Mouse (Mus musculus) activated CD4-positive, CD25-positive, alpha-beta regulatory T cell (primary cell): Measurements from ENCODE around the gene Atp8b2. TPM values are rescaled to one million over a fixed set of nuclear protein-coding genes. Genes with fewer than 3 reads are reported as not detected.

Experiments
- polyA plus RNA-seq, 2 experiments: library from polyadenylated mRNA; unstranded; fragments of 100-300 nt; shearing (Covaris generic); gene quantifications; one replicate each; pipeline ENCODE4 v1.2.1; 2017

The Atp8b2 gene
- 100 to 1,000 TPM in 1 of 2 experiments, 10 to 100 TPM in 1; 70.8 to 115 TPM for polyA plus RNA-seq

DNA sequence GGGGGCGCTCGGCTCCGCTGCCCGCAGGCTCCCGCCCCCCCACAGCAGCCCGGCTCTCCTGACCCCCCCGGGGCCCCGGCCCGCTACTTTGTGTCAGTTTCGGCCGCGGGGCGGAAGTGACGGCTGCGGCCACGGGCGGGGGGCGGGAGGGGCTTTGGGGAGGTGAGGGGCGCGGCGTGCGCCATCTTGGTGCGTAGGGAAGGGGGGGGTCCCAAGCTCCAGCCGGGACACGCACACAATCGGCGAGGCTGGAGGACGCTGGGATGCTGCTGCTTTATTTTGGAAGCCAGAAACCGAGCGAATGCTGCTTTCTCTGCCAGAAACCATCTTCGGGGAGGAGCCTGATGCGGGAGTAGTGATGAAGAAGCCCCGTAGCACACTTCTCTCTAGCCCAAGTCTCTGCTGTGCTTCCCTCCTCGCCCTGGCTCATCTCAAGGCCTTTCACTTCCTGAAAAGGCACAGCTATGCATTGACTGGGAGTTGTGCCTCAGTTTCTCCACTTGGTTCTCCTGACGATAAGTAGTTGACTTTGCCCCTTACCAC is at the start of gene Atp8b2:
Atp8b2 (minus strand) TSS at position 288 of the 543 bp plus-strand sequence.

DNA sequence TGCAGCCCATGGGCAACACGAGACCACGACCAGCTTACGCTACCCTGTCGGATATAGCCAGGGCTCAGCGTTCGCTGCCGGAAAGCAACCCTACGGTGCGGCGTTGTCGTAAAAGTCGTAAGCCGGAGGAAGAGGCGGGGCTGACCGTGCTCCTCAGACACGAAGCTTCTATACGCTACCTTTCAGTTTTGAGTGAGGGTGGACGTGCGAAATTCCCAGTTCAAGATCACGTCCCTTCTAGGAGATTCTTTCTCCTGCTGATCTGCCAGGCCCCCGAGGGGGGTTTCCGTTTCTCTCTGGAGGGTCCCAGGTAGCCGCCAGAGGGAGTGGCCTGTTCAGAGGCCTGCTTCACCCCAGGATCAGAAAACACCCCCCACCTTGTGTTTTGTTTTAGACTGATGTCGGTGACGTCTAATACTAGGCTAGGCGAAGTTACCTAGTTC is 35.3 kb upstream of the Atp8b2 start, which contains the start of gene Hax1:
Hax1 (minus strand) TSS at position 169 of the 443 bp plus-strand sequence.

GRCm38 (mm10) chr3:89912543-89913391 is 50.5 kb downstream of the Atp8b2 start, which contains the start of gene Il6ra:
Gene Il6ra (minus strand): TSS chr3:89913196.

Other genes with a start within 250 kb of the Atp8b2 start
- gene Adar, start 248.5 kb downstream of the Atp8b2 start, polyA plus RNA-seq = 100 to 1,000 TPM in 1 of 2 experiments, 10 to 100 TPM in 1; 63.7 to 105 TPM
- 1 to 10 TPM; 1.3 to 1.9 TPM for gene Chrnb2, start 198.9 kb downstream of the Atp8b2 start, polyA plus RNA-seq
- 10 to 100 TPM; 84.0 to 93.9 TPM for gene Ube2q1, start 189.9 kb downstream of the Atp8b2 start, polyA plus RNA-seq
- gene She, start 132.1 kb downstream of the Atp8b2 start, polyA plus RNA-seq = 1 to 10 TPM; 3.5 to 6.2 TPM
- gene Il6ra, start 50.3 kb downstream of the Atp8b2 start, polyA plus RNA-seq = 10 to 100 TPM; 65.1 to 73.1 TPM
- gene Hax1, start 35.3 kb upstream of the Atp8b2 start, polyA plus RNA-seq = 10 to 100 TPM; 77.1 to 81.7 TPM
- 100 to 1,000 TPM; 124 to 127 TPM for gene 4933434E20Rik, start 88.1 kb upstream of the Atp8b2 start, polyA plus RNA-seq
- 100 to 1,000 TPM; 164 to 179 TPM for gene Ubap2l, start 89.1 kb upstream of the Atp8b2 start, polyA plus RNA-seq
- gene Tpm3, start 109.1 kb upstream of the Atp8b2 start, polyA plus RNA-seq = 100 to 1,000 TPM; 969 to 974 TPM
- gene Nup210l, start 140.6 kb upstream of the Atp8b2 start, polyA plus RNA-seq = under 1 TPM; 0.23 to 0.26 TPM